Mouse (Mus musculus): ENCODE results near the gene Myh2. TPM values are rescaled to one million over a fixed set of nuclear protein-coding genes. Genes with fewer than 3 reads are reported as not detected.

Myh2 gene
- 0.05 TPM in 1 of 2 replicates, not detected in the other for polyA plus RNA-seq (2015; fragmentation: Nextera tagmentation; extraction: Ambion mirVana)

DNA sequence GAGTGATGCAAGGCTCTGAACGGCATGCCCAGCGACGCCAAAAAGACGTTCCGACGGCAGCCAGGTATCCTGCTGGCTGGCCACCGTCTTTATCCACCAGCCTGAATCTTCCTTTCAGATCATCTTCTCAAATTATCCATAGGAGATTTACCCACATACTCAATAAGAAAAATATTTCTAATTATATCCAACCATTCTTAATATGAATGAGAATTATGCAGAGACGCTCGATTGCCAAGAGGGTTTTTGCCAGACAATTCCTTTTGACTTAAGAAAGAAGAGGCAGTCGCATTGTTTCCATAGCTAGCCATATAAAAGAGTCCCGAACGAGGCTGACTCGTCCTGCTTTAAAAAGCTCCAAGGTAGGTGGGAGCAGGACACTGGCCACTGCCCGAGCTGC, at the start of gene Myh2:
Gene Myh2, plus strand, starts transcription at position 301 of the 400 bp plus-strand sequence.
- DNase-seq (ENCODE audit: low spot score), result no peak

DNA sequence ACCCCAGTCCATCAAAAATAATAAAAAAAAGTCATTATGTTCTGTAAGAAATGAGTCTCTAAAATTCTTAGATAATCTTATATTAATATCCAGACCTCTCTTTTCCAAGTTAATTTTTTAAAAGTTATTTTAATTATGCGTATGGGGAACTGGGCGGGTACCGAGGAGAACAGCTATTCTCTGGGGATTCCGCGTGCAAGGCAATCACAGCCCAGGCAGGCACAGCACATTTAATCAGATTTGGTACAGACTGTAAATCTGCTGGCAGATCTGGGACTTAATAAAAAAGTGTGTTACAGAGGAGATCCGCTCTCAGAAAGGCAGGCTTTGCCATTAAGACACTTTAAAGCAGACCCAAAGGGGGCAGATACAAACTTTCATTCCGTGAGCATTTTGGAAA, 45.9 kb upstream of the Myh2 start:
- DNase-seq (ENCODE audit: low spot score), result no peak

DNA sequence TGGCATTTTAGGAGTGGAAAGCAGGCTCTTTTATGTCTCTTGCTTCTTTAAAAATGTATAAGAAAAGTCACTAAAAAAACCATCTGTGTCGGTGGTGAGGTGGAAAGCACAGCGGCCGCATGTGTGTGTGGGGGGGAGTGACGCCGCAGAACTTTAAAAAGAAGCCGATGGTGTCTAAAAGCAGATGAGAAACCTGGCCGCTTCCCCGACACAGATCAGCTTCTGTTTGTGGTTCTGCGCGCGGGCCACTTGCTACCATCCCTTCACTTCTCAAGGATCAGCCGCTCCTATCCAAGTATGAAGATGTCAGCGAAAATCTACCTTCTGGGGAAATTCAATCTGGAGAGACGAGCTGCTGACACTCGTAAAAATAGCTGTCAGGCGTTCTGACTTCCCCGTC, 45.5 kb upstream of the Myh2 start:
- no peak for DNase-seq (ENCODE audit: low spot score)

DNA sequence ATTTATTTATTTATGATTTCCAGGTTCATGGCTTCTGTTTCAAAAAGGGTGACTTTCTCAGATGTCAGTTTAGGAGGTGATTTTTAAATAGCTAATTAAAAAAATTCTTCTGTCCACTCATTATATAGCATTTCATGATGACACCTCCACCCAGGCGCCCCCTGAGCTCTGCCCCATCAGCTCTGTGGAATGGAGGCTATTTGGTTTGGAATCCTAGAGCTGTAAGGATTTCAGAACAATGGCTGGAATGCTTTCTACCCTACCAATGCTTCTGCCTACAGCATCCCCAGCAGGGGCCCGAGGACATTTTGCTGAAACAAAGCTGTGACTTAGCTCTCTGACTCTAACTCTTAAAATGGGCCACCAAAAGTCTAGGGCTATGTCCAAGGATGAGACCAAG, 37.3 kb upstream of the Myh2 start:
- DNase-seq (ENCODE audit: low spot score), result no peak

DNA sequence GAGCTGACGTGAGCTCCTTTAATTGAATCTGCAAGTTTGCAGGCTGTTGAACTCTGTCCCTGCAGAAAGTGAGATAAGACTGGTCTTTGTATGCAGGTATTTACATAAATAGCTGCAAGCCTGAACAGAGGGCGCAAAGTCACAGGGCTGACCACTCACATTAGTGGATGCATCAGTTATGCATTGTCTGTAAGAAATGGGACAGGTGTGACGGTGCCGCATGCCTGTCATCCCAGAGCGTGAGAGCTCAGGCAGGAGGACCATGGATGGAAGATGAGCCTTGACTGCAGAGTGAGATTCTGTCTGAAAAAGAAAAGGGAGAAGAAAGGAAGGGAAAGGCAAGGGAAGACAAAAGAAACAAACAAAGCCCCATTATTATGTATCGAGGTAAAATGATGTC, 36.2 kb upstream of the Myh2 start:
- no peak for DNase-seq (ENCODE audit: low spot score)

DNA sequence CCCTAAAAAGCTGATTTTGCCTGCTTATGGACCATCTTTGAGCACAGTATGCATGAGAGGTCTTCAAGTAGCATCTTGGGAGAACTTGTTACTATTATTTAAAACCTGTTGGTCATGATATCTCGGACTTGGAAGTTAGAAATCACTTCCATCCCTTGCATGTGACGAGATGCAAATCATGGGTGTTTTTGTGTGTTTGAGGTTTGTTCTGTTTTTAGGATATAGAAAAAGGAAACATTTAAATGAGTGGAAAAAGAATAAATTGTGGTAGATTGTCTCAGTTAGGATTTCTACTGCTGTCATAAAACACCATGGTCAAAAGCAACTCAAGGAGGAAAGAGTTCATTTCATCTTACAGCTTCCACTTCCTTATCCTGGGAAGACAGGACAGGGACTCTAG, 35.3 kb upstream of the Myh2 start:
- DNase-seq (ENCODE audit: low spot score), result no peak

DNA sequence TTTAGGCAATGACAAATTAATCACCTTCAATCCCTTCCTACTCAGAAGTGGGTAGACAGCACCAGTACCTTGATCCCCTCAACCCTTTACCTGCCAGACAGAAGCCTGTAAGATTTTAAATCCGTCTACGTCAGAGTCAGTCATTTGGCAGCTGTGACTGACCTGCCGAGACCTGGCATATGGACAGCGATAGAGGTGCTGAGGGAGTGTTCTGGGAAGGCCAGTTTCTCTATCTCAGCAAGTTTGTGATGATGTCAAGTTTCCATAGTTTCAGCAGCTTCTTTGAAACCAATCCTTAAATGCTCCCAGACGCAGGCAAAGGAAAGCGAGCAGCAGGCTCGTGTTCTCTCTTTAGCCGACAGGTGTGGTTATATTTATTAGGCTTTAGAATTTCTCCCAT, 31.3 kb upstream of the Myh2 start:
- no peak for DNase-seq (ENCODE audit: low spot score)

DNA sequence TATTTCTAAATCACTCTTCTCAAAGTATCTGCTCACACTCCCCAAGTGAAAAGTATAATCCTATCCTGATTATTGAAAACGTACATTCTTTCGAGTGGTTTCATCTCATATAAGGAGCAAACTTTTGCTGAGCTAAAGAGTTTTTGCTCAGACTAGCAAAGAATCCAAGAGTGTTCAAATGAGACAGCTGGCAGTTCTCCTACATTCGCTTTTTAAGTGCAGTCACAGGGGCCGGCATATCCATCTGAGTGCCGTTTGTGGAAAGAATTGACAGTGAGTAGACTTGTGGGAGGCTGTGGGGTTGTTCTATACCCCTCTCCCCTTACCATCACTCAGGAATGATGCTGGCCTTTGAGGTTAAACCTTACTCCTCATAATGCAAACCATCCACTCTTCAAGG, 30.7 kb upstream of the Myh2 start:
- no peak for DNase-seq (ENCODE audit: low spot score)

DNA sequence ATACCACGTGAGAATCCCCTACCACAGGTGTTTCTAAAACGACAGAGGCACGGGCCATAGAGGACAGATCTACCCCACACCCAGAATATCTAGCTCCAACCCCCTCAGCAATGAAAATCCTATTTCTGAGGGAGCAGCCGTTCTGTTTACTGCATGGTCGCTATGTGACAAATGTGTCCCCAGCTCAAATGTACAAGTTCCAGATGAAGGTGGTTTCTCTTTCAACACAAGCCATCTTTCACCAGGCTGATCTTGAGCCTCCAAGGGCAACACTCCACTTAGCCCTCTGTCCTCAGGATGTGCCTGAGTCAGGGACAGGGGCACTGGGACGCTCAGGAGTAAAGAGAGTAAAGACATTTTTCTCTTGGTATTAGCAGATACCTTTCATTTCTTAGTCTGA, 29.8 kb upstream of the Myh2 start:
- no peak for DNase-seq (ENCODE audit: low spot score)

DNA sequence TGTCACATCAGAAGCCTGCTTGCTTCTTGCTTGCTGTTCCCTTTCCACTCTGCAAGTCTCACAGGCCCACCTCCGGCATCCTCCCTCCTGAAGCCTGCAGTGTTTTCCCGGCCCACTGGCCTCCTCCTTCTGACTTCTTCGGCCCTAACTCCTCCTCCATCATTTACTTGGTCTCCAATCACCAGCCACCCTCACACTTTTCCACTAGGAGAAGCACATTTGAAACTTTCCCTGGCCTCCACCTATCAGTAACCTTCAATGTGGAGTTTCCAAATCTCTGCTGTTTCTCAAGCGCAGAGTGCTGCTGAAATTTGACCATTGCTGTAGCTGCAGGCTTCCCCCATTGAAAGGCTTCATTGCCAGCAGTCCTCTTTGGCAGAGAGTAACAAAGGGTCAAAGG, 28.8 kb upstream of the Myh2 start:
- DNase-seq (ENCODE audit: low spot score), result no peak

DNA sequence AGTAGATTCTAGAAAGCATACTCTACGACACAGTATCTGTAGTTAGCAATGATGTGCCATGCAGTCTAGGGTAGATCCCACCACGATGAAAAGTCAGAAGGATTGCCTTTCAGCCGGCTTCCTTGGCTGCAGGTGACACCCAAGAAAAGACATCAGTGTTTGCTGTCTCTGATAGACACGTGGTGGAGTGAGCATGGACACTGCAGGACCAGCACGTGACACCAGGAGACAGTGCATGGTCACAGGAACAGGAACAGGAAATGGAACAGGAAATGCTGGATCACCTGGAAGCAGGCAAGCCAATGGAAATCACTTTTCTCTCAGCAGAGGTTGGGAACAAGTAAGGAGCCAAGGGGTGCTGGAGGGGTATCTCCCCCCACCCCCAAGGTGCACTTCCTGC, 27.8 kb upstream of the Myh2 start:
- DNase-seq (ENCODE audit: low spot score), result no peak

DNA sequence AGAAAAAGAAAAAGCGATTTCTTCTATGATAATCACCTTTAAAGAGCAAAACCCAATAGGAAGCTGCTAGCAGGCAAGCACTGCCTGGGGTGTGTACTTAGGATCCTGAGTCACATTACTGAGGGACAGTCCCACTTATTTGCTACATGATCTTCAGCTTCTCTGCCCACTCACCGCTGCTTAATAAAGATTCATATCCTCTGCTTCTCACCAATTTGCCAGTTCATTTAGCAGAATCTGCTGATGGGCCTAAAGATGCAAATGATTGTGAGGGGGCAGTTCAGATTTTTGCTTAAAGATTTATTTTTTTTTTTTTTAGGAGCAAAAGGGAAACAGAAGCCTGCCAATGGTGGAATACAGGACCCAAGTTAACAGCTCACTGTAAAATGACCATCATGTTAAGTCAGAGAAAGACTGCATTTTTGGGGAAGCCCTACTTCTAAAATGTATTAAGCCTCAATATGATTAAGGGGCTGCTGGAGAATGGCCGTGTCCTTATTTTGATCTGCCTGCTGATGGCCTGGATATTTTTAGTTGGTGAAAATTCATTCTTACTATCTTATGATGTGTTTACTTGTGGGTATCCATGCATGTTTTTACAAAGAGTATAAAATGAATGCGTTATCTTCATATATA, 26.8 kb upstream of the Myh2 start:
- no peak for DNase-seq (ENCODE audit: low spot score)

DNA sequence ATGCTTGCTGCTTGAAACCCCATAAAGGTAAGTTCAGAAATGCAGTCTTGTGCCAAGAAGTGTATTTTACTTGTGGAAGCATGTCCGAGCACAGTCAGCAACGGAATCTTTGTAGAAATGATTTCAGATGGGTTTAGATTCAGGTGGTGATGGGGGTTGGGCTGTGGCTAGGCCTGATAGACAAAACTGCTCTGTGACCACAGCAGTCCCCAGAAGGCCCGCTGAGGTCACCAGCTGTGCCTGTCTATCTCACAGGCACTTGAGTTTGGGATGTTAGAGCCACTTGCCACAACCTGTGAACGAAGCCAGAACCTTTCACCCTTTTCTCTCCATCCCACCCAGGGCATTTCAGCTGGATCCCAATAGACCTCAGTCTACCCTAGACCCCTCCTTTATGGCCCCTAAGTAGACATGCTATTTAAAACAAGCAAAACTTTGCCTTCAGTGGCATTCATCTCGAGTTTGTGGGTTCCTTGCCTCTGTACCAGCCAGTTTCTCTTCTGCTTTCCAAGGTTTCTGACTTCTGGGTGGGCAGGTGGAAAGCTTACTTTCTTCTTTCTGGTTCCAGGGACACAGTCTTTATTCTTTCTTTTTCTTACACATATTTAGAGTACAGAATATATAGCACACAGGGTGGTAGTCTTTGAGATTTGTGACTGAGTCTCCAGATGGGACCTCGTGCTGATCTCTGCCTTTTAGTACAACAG, 26.1 kb upstream of the Myh2 start:
- no peak for DNase-seq (ENCODE audit: low spot score)

DNA sequence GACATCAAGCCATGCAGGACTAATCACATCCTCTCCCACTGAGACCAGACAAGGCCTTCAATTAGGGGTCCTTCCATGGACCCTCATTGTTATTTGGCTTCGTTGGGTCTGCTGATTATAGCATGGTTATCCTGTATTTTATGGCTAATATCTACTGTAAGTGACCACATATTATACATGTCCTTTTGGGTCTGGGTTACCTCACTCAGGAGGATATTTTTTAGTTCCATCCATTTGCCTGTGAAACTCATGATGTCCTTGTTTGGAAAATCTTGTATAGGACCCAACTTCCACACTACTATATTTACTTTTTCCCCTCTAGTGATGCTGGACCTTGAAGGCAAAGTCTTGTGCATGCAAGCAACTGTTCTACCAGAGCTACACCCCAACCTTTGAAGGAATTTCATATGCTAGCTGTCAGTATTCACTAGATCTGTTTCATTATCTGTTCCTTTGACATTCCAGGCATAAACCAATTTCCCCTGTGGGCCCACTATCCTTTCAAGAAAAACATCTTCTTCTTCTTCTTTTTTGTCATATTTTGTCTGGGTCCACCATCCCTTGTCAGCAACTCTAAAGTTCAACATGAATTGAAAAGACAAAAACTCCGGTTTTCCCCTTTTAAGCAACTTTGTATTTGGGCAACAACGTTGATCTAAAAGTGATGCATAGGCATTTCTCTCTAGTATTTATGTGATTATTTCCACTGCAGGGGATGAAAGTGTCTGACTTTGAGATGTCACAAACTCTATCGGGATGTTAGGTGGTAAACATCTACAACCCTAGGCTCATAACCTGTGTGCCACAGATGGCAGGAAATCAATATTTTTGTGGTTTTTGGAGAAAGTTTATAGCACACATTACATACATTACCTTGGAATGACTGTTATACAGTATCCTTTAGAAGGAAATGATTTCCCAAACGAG, 25.1 kb upstream of the Myh2 start:
- DNase-seq (ENCODE audit: low spot score), result no peak

DNA sequence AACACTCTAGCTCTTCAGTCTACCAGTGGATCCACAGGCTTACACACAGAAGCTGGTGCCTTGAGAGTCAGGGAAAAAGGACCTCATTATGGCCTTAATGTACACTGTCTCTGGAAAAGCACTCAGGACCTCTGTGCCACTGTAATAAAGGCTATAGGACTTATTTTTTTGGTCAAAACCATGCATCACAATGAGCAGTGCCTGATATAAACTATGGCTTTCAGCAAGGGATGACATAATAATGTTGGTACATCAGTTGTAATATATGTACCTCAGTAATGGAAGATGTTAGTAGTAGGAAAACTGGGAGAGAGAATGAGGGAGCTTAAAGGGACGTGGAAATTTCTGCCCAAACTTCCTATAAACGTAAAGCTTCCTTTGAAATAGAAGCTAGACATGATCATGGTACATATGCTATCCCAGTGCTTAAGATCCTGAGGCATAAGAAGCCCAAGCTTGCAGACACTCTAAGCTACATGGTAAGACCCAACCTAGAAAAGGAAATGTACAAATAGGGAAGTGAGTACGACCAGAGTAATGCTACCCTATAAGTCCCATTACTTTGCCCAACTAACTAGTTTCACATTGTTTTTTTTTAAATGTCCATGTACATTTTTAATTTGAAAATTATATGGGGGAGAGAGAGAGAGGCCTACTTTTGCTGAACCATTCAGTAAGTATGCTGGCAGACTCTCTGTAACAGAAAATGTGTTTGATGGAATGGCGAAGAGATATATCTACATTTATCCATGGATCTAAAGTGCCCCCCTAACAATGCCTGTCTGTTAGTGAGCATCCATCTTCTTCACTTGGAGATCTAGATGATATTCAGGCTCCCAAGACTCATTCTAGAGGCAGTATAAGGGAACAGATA, 24.2 kb upstream of the Myh2 start:
- DNase-seq (ENCODE audit: low spot score), result no peak

DNA sequence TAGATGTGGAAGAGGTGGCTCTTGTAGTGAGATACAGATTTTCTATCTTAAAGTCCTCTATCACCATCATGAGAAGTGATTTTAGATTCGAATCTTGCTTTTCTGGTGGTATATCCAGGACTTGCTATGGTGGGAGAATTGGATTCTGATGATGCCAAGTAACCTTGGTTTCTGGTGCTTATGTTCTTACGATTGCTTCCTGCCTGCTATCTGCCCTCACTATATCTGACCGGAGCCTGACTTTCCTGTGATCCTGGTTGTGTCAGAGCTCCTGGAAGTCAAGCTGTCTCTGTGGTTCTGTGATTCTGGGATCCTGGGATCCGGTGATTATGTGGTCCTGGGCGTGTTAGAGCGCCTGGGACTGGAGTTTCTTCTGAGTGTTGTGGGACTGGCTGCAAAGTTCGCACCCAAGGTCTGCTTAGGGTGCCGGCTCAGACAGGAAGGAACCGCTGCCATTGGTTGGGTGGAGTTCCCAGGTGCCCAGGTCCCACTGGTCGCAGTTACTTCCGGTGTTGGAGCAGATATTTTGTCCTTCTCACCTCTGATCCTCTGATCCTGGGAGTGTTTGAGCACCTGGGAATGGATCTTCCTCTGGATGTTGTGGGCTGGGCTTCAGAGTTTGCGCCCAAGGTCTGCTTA, 23.4 kb upstream of the Myh2 start:
- DNase-seq (ENCODE audit: low spot score), result no peak

DNA sequence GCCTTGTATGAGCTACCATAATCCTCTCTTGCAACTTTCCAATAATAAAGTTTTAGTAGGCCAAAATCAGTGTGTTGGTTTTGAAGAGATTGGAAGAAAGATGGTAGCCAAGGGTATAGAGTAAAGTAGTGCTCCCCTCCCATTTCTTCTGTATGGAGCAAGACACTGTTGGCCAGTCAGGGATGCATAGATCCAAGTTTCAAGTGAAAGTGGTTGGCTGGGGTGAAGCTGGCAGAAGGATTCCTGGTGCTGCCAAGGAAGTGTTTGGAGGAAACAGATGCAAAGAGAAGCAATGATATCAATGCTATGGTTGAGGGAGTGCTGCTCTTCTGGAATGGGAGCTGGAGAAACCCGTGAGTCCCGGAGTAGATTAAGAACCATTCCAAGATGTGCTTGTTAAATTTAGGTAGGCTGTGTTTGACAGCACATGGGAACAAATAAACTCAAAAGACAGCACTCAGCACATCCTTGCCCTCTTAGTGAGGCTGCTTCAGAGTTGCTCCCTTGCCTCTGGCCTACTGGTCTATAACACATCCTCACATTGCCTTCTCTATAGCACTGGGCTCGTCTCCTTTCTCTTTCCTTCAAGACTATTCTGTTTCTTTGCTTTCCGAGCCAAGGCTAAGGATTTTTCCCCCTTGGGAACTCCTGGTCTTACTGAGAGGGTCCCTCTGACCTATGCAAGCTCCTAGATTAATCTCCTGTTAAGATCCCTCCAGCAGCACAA, 22.4 kb upstream of the Myh2 start:
- no peak for DNase-seq (ENCODE audit: low spot score)

DNA sequence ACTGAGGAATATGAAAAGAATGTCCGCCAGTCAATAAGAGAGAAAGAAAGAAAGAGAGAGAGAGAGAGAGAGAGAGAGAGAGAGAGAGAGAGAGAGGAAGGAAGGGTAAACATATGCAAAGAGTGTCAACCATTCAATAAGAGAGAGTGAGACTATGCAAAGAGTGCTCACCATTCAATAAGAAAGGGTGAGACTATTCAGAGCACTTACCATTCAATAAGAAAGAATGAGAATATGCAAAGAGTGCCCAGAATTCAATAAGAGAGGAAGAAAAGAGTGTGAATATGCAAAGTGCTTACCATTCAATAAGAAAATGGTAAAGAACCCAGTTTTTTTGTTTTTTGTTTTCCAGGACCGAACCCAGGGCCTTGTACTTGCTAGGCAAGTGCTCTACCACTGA, 20.6 kb upstream of the Myh2 start:
- DNase-seq (ENCODE audit: low spot score), result no peak

DNA sequence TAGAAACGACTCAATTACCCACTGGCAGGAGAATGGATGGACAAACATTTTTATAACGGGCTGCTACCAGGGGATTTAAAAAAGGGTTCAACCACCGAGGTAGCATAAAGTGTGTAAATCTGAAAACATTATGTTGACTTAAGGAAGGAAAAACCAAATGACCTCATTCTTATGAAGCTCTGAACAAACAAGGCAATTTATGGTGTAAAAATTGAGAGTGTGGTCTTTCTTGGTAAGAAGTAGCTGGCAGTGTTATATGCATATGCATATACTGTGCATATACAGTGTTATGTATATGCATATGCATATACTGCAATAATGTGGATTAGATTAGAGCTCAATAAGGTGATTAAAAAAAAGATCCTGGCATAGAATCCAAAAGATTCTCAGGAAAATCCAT, 19.7 kb upstream of the Myh2 start:
- DNase-seq (ENCODE audit: low spot score), result no peak

All from thymus, postnatal 0 days (tissue).